Mouse (Mus musculus) cerebellum, adult 2 months (tissue): ENCODE measurements around the gene 9130023H24Rik.

Experiments used
- CTCF ChIP-seq: fragments of 200-500 bp; IDR thresholded peaks from 2 replicates; pipeline ENCODE4 v1.5.1; 2011; ENCODE audit warnings: low read depth, mild to moderate bottlenecking, control low read depth, low read length, moderate library complexity, borderline replicate concordance; ENCODE audit not compliant: insufficient read depth
- POLR2A ChIP-seq: fragments of 200-500 bp; IDR thresholded peaks from 2 replicates; pipeline ENCODE4 v1.6.1; 2011; ENCODE audit warnings: low read length, control low read depth, borderline replicate concordance; ENCODE audit not compliant: insufficient read depth

DNA sequence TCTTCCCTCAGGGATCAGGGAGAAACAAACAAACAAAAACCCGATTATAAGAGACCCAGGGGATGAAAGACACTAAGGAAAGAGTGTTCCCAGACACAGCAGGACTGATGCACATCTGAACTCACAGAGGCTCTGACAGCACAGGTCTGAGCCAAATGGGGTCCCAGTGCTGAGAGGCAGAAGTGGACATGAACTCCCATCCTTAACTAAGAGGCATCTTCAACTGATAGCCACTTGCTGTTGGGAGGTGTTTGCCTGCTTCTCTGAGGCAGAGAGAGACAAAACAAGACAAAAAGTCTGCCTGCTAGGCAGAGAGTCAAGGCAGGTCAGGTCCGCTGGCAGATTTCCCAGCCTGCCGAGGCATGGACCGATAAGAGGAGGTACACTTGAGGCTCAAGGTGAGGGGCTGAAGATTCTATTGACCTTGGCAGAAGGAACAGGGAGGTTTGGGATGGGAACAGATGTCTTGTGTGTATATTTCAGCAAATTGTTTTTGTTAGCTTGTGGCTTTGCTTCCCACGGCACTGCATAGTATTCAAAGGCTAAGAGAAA, 19.0 kb upstream of the 9130023H24Rik start:
- TF ChIP-seq CTCF (no peak), POLR2A (no peak)
